Mouse (Mus musculus) embryonic fibroblast, embryonic 13.5 days (primary cell): ENCODE results near the gene Bcar3. TPM values are rescaled to one million over a fixed set of nuclear protein-coding genes. Genes with fewer than 3 reads are reported as not detected.

Experiments used
- H3K27ac ChIP-seq: 2 replicates; pipeline ENCODE4 v1.5.1; 2012; ENCODE audit warnings: low read length, control low read depth, inconsistent platforms; ENCODE audit not compliant: insufficient read depth
- H3K4me1 ChIP-seq: 2 replicates; pipeline ENCODE4 v1.6.1; 2011; ENCODE audit warnings: low read length; ENCODE audit not compliant: control insufficient read depth, insufficient read depth
- H3K4me3 ChIP-seq: 2 replicates; pipeline ENCODE4 v1.5.1; 2011; ENCODE audit warnings: mild to moderate bottlenecking, control low read depth, low read length; ENCODE audit not compliant: insufficient read depth
- CTCF ChIP-seq: IDR thresholded peaks from 2 replicates; pipeline ENCODE4 v1.5.1; 2011; ENCODE audit warnings: mild to moderate bottlenecking, control low read depth, low read length, moderate library complexity, borderline replicate concordance; ENCODE audit not compliant: insufficient read depth
- POLR2A ChIP-seq: IDR thresholded peaks from 2 replicates; pipeline ENCODE4 v1.6.1; 2011; ENCODE audit warnings: low read depth, mild to moderate bottlenecking, control low read depth, low read length, moderate library complexity
- polyA plus RNA-seq: library from polyadenylated mRNA; stranded (reverse); fragments of >200 nt; gene quantifications from 2 replicates; pipeline ENCODE4 v1.2.4, GENCODE M21; 2011; ENCODE audit warnings: low read depth; ENCODE audit not compliant: missing spikeins, insufficient read length

Bcar3 gene
- polyA plus RNA-seq, 1 experiment, result 4.2 TPM

DNA sequence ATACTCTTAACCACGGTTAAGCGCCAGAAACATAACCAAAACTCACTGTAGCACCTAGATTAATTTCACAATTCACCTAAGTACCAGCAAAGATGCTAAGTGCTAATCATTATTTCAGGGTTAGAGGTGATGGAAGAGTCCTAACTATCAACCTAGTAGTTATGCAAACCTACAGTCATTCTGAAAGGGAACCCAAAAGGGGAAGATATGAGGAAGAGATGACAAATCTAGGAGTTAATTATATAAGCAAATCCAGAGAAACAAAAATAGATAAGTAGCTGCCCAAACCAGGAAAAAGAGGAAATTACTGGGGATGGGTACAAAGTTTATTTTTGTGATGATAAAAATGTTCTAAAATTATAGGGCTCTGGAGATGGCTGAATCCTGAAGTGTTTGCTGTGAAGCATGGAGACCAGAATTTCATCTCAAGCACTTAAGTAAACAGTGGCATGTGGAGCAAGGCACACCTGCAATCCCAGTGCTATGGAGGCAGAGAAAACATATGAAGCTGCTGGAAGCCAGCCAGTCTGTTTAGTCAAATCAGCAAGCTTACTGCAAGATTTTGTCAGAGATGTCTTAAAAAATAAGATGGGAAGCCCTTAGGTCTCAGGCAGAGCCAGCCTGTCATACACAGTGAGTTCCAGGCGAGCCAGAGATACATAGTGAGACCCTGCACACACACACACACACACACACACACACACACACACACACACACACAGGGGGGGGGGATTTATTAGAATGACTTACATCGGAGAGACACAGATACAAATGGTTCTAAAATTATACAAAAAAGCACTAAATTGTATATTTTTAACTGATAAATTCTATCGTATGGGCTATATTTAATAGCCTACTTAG lies 279.7 kb downstream of the Bcar3 start:
- TF ChIP-seq CTCF (no peak), POLR2A (no peak)

GRCm38 (mm10) chr3:122574921-122575320 lies 281.0 kb downstream of the Bcar3 start:
- no peak overlapping the region for H3K4me3 ChIP-seq
- no peaks in the 10 kb centered on the region for H3K4me1 ChIP-seq
- no peak overlapping the region for H3K27ac ChIP-seq
- TF ChIP-seq POLR2A (no peak), CTCF (no peak)

More for the DNA sequence above, 279.7 kb downstream of the Bcar3 start:
- Histone ChIP-seq H3K27ac (no peak overlapping the region), H3K4me3 (no peak overlapping the region), H3K4me1 (no peaks in the 10 kb centered on the region)

GRCm38 (mm10) chr3:122577360-122577759 lies 283.4 kb downstream of the Bcar3 start:
- Histone ChIP-seq H3K4me3 (no peak overlapping the region), H3K27ac (no peak overlapping the region), H3K4me1 (no peaks in the 10 kb centered on the region)
- TF ChIP-seq CTCF (no peak), POLR2A (no peak)

Other genes starting within 250 kb of the Bcar3 start
- 0.68 and 0.80 TPM in 2 replicates for gene Abca4, start 249.7 kb upstream of the Bcar3 start, polyA plus RNA-seq
- gene Gclm, start 48.6 kb upstream of the Bcar3 start, polyA plus RNA-seq, result 56.5 and 58.3 TPM in 2 replicates
- 79.8 and 82.5 TPM in 2 replicates for gene Dnttip2, start 19.7 kb upstream of the Bcar3 start, polyA plus RNA-seq